Mouse (Mus musculus): Measurements from ENCODE around the gene Cxcl10.

Cxcl10 gene

DNA sequence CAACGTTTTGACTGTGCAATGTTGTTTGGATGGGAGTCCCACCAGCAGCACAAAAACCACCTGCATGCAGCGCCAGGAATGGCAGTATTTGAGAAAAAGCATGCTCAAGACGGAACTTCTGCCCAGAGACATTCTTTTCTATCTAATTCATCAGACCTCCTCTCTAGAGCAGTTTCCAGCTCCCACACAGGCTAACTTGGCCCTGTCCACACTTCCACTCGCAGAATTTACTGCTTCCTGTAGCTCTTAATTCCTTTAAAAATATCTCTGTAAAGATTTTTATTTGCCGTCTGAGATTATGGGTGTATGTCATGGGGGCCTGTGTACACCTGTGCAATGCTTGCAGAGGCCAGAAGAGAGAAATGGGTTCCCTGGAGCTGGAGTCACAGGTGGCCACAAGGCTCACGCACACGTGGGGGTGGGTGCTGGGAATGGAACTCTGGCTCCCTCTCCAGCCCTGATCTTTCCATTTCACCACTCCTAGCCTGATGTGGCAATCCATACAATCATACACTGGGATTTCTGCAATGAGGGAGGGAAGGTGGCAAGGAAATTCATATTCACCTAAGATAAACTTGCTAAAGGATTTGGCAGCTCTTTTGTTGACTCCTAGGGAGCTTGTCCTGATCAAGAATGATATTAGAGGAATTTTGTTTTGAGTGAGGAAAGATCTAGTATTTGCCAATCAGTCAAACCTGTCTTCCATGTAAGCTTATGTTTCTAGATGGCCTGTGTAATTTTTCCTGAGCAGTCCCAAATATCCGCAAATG lies 26.9 kb downstream of the Cxcl10 start:
- DNase-seq (ENCODE audit: low read depth, low spot score) = no peak

- DNase-seq (ENCODE audit: low read depth, low spot score) = no peak
Observed at GRCm38 (mm10) chr5:92318596-92318995, 30.1 kb downstream of the Cxcl10 start.

DNA sequence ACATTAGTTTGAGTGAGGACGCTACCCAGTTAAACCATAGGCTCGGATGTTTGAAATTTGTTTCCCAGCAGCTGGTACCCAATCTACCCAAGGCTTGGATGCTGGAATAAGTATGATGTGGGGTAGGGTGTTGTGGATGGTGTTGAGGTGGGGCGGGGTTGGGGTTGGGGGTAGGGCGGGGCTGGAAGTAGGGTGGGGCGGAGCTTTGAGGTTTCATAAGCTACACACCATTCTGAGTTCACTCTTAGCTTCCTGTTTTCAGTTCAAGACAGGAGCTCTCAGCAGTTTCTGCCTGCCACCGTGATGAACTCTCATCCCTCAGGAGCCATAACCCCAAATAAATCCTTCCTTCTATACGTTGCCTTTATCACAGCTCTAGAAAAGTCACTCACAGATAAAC lies 30.6 kb downstream of the Cxcl10 start:
- DNase-seq (ENCODE audit: low read depth, low spot score) = no peak

GRCm38 (mm10) chr5:92313776-92314175 lies 34.9 kb downstream of the Cxcl10 start:
- DNase-seq (ENCODE audit: low read depth, low spot score) = no peak

DNA sequence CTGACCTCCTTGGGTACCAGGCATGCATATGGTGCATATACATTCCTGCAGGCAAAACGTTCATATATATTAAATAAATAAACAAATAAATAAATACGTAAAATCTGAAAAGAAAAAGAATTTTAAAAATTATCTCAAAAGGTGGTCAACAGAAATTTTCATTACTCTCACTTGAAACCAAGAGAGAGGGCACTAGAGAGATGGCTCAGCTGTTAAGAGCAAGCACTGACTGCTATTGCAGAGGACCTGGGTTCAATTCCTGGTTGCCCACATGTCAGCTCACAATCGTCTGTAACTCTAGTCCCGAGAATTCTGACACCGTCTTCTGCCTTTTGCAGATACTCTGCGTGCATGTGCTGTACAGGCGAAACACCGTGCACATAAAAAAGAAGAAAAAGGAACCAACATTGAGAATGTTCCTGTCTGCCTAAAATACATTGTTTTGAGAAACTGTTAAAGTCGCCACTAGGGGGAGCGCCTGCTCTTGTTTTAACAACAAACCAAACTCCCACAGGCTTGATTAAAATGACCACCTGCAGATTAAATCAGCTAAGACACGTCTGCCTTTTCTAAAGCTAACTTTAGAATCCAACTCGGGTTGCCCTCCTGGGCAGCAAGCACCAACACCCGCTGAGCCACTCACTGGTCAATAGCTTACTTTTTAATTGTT lies 36.5 kb downstream of the Cxcl10 start:
- DNase-seq (ENCODE audit: low read depth, low spot score) = peak; percentile 80

- peak; percentile 87 for DNase-seq (ENCODE audit: low read depth, low spot score)
Observed at GRCm38 (mm10) chr5:92309681-92310511, 38.8 kb downstream of the Cxcl10 start, which contains the start of gene Sdad1. Gene Sdad1 (minus strand): TSS chr5:92310479.

GRCm38 (mm10) chr5:92304291-92304690 lies 44.4 kb downstream of the Cxcl10 start:
- DNase-seq (ENCODE audit: low read depth, low spot score) = no peak

DNA sequence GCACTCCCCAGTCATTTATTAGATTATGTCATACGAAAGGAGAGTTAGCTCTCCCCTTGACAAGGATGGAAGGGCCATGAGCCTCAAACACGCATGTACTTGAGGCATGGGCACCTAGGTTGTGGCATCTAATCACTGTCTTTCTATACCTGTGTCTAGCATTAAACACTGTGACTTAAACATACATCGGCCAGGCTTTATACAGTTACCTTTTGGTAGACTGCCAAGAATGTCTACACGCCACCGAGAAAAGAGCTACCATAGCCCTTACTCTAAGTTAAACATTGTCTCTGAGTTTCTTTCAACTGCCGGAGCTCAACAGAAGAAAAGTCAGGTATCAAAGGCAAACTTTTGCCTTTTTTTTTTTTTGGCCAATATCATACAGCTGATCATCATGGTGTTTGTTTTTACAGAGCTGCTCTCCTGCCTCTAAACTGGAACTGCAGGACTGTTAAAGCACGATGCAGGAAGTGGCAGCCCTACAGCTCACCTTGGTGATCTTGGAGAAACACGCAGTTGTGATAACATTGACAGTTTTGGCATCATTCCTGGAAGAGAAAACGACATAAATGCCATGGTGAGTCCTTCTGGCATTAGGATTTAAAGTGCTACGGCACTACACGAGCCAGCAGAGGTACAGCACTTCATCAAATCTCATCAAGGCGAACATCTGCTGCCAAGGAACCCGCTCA lies 46.4 kb downstream of the Cxcl10 start:
- no peak for DNase-seq (ENCODE audit: low read depth, low spot score)

Data from embryo, embryonic 11.5 days (tissue).